Mouse (Mus musculus): ENCODE data around the gene Olfr279.

GRCm38 (mm10) chr15:98444561-98444960 lies 47.6 kb upstream of the Olfr279 start:
- TF ChIP-seq CTCF (IDR thresholded peaks at IDR 0.05; ENCODE audit: extremely low read depth, insufficient read depth, low read length) (no peak), POLR2A (IDR thresholded peaks at IDR 0.05; ENCODE audit: extremely low read depth, insufficient read depth, low read length) (no peak)

Data from cortical plate, adult 2 months (tissue).